Mouse (Mus musculus) heart, adult 2 months (tissue): ENCODE measurements at regions not wholly inside any gene's neighbourhood (a gene's known extent, or its start where the extent isn't known, plus 50 kb on each side); places are given as distances from the start of the nearest gene placed in this dataset.

Source experiments
- DNase-seq, 2 experiments: peaks; one replicate each; pipeline ENCODE4 v3.0.0; 2021
- H3K27ac ChIP-seq: fragments of 200-600 bp; 2 replicates; pipeline ENCODE4 v1.8.1; 2022
- H3K27me3 ChIP-seq: fragments of 200-500 bp; 2 replicates; pipeline ENCODE4 v1.6.1; 2012; ENCODE audit warnings: mild to moderate bottlenecking, low read length, inconsistent platforms, mixed read lengths; ENCODE audit not compliant: control insufficient read depth, insufficient read depth
- H3K36me3 ChIP-seq: fragments of 200-500 bp; 2 replicates; pipeline ENCODE4 v1.6.1; 2012; ENCODE audit warnings: low read length, inconsistent platforms; ENCODE audit not compliant: control insufficient read depth, insufficient read depth
- H3K4me1 ChIP-seq: fragments of 200-500 bp; 2 replicates; pipeline ENCODE4 v1.6.1; 2011; ENCODE audit warnings: low read length; ENCODE audit not compliant: control insufficient read depth, insufficient read depth
- H3K4me3 ChIP-seq: fragments of 200-600 bp; 2 replicates; pipeline ENCODE4 v1.8.1; 2022
- H3K79me2 ChIP-seq: fragments of 200-500 bp; replicated peaks from 2 replicates; pipeline ENCODE4 v1.6.1; 2012; ENCODE audit warnings: mild to moderate bottlenecking, inconsistent platforms, low read length, moderate library complexity, mixed read lengths; ENCODE audit not compliant: control insufficient read depth, insufficient read depth
- H3K9ac ChIP-seq: fragments of 200-500 bp; 2 replicates; pipeline ENCODE4 v1.6.1; 2012; ENCODE audit warnings: low read depth, mild to moderate bottlenecking, control low read depth, inconsistent platforms, low read length, mixed read lengths
- CTCF ChIP-seq: fragments of 200-600 bp; IDR thresholded peaks from 2 replicates; pipeline ENCODE4 v1.8.1; 2022; ENCODE audit warnings: antibody characterized with exemption, mild to moderate bottlenecking, moderate library complexity
- EP300 ChIP-seq: fragments of 200-500 bp; IDR thresholded peaks from 2 replicates; pipeline ENCODE4 v1.6.1; 2011; ENCODE audit warnings: low read depth, low read length, control low read depth; ENCODE audit not compliant: insufficient read depth
- POLR2A ChIP-seq: fragments of 200-500 bp; IDR thresholded peaks from 2 replicates; pipeline ENCODE4 v1.6.1; 2011; ENCODE audit warnings: mild to moderate bottlenecking, low read depth, low read length, control low read depth; ENCODE audit not compliant: insufficient read depth
- WGBS: fragments of 180-500 bp; shearing (Covaris S2); methylation state at CpG from one replicate; pipeline ENCODE4 v1.1.7; 2018; 5-methylcytosine and 5-hydroxymethylcytosine counted together
- intact Hi-C: fragments of 180-260 bp; cut with DNase I; formaldehyde crosslinking; loops from one replicate; pipeline ENCODE4 v1.15.1; 2025

DNA sequence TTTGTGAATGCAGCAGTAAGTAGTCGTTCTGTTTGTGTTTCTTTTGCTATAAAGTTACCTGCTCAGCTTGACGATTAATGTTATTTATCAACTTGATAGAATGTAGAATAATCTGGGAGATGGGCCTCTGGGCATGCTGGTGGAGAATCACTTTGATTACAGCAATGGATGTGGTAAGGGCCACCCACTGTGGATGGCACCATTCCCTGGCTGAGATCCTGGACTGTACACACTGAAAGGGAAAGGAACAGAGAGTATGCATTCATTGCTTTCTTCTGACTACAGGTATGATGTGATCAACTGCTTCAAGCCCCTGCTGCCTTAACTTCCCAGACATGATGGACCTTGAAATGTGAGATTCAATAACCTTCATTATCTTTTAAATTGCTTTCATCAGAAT, 299.8 kb upstream of the Bmp2 start:
- TF ChIP-seq POLR2A (no peak), CTCF (no peak), EP300 (no peak)
- WGBS: 83% methylated on average over 2 of the region's 2 CpGs
- H3K79me2 ChIP-seq: no peaks in the 10 kb centered on the region
- no peak overlapping the region for H3K27ac ChIP-seq
- H3K9ac ChIP-seq: no peak overlapping the region
- H3K4me3 ChIP-seq: no peak overlapping the region
- H3K4me1 ChIP-seq: no peaks in the 10 kb centered on the region
- no peaks in the 10 kb centered on the region for H3K36me3 ChIP-seq
- DNase-seq: no peak
- no peaks in the 10 kb centered on the region for H3K27me3 ChIP-seq
- intact Hi-C loops: no loop called here

- H3K4me1 ChIP-seq: no peaks in the 10 kb centered on the region
- no peaks in the 10 kb centered on the region for H3K79me2 ChIP-seq
- WGBS: 7% methylated on average over 4 of the region's 4 CpGs
- no peaks in the 10 kb centered on the region for H3K36me3 ChIP-seq
- intact Hi-C loops: no loop called here
- DNase-seq: no peak
- H3K4me3 ChIP-seq: no peak overlapping the region
- H3K27me3 ChIP-seq: no peaks in the 10 kb centered on the region
- no peak for TF ChIP-seq POLR2A
- no peak for TF ChIP-seq CTCF
- TF ChIP-seq EP300: no peak
- no peak overlapping the region for H3K9ac ChIP-seq
- no peak overlapping the region for H3K27ac ChIP-seq
Observed at GRCm38 (mm10) chr2:133274424-133274823, 277.5 kb upstream of the Bmp2 start.

GRCm38 (mm10) chr2:133278546-133278945, 273.4 kb upstream of the Bmp2 start:
- no peak for DNase-seq
- Histone ChIP-seq H3K27ac (no peak overlapping the region), H3K27me3 (no peaks in the 10 kb centered on the region), H3K79me2 (no peaks in the 10 kb centered on the region), H3K36me3 (no peaks in the 10 kb centered on the region), H3K9ac (no peak overlapping the region), H3K4me1 (no peaks in the 10 kb centered on the region), H3K4me3 (no peak overlapping the region)
- intact Hi-C loops: no loop called here
- TF ChIP-seq POLR2A: no peak
- TF ChIP-seq CTCF: no peak
- no peak for TF ChIP-seq EP300
- 63% methylated on average over 4 of the region's 4 CpGs for WGBS

- WGBS: 89% methylated on average over 4 of the region's 4 CpGs
- no peak overlapping the region for H3K4me3 ChIP-seq
- no peaks in the 10 kb centered on the region for H3K27me3 ChIP-seq
- H3K36me3 ChIP-seq: no peaks in the 10 kb centered on the region
- H3K9ac ChIP-seq: no peak overlapping the region
- H3K27ac ChIP-seq: no peak overlapping the region
- DNase-seq: no peak
- TF ChIP-seq EP300 (no peak), POLR2A (no peak), CTCF (no peak)
- no peaks in the 10 kb centered on the region for H3K79me2 ChIP-seq
- no peaks in the 10 kb centered on the region for H3K4me1 ChIP-seq
- intact Hi-C loops: no loop called here
Observed at GRCm38 (mm10) chr2:133279275-133279674, 272.7 kb upstream of the Bmp2 start.

GRCm38 (mm10) chr2:133282692-133283091, 269.3 kb upstream of the Bmp2 start:
- H3K79me2 ChIP-seq: no peaks in the 10 kb centered on the region
- 45% methylated on average over 5 of the region's 5 CpGs for WGBS
- H3K4me1 ChIP-seq: no peaks in the 10 kb centered on the region
- intact Hi-C loops: no loop called here
- H3K36me3 ChIP-seq: no peaks in the 10 kb centered on the region
- H3K27ac ChIP-seq: no peak overlapping the region
- H3K4me3 ChIP-seq: no peak overlapping the region
- no peak overlapping the region for H3K9ac ChIP-seq
- H3K27me3 ChIP-seq: no peaks in the 10 kb centered on the region
- TF ChIP-seq EP300: no peak
- no peak for TF ChIP-seq CTCF
- no peak for TF ChIP-seq POLR2A
- DNase-seq: no peak

- 54% methylated on average over 1 of the region's 1 CpGs for WGBS
- no peak overlapping the region for H3K27ac ChIP-seq
- intact Hi-C loops: no loop called here
- H3K9ac ChIP-seq: no peak overlapping the region
- no peaks in the 10 kb centered on the region for H3K4me1 ChIP-seq
- no peak for DNase-seq
- H3K36me3 ChIP-seq: no peaks in the 10 kb centered on the region
- no peaks in the 10 kb centered on the region for H3K79me2 ChIP-seq
- TF ChIP-seq POLR2A (no peak), CTCF (no peak), EP300 (no peak)
- H3K27me3 ChIP-seq: no peaks in the 10 kb centered on the region
- no peak overlapping the region for H3K4me3 ChIP-seq
Observed at GRCm38 (mm10) chr2:133283709-133284108, 268.2 kb upstream of the Bmp2 start.
